Comparison of ENCODE assay signal across 1 mouse cellular context in genomic region chr3:122888371-122888819, GRCm38 (mm10).
A peak's percentile ranks its signal among the peaks of the same experiment; 100 is the strongest.
TF ChIP-seq lines count a peak whose summit lies in the region.

No protein-coding gene starts in this region.

TF ChIP-seq in CH12.LX, 34 proteins besides CTCF, POLR2A, EP300 and RAD21 (continued from another document):
- TF ChIP-seq BHLHE40 (IDR thresholded peaks at IDR 0.05; ENCODE audit: low read depth, low read length) (peak; percentile 41), SIN3A (IDR thresholded peaks at IDR 0.05; ENCODE audit: low read length) (no peak), CHD2 (IDR thresholded peaks at IDR 0.05; ENCODE audit: low read length) (no peak), ZC3H11A (IDR thresholded peaks at IDR 0.05; ENCODE audit: low read depth, low read length) (no peak), POLR2AphosphoS2 (IDR thresholded peaks at IDR 0.05; ENCODE audit: low read depth, low read length) (no peak), CHD1 (IDR thresholded peaks at IDR 0.05; ENCODE audit: low read depth, low read length) (no peak), ZKSCAN1 (IDR thresholded peaks at IDR 0.05; ENCODE audit: borderline replicate concordance, low read depth, low read length) (no peak), HCFC1 (IDR thresholded peaks at IDR 0.05; ENCODE audit: low read depth, low read length) (no peak), ETS1 (conservative IDR thresholded peaks at IDR 0.05; ENCODE audit: low read depth, low read length) (peak; percentile 75), MEF2A (IDR thresholded peaks at IDR 0.05; ENCODE audit: borderline replicate concordance, low read depth, low read length) (0 out of 2 replicates have a peak, but pooled peaks have one; percentile 62), KAT2A (IDR thresholded peaks at IDR 0.05; ENCODE audit: insufficient replicate concordance, low read length) (no peak), ZNF384 (IDR thresholded peaks at IDR 0.05; ENCODE audit: low read depth, low read length) (0 out of 2 replicates have a peak, but pooled peaks have one; percentile 40), NRF1 (IDR thresholded peaks at IDR 0.05; ENCODE audit: low read depth, low read length) (no peak), TCF12 (IDR thresholded peaks at IDR 0.05; ENCODE audit: low read depth, low read length) (no peak), NELFE (IDR thresholded peaks at IDR 0.05; ENCODE audit: low read depth, low read length) (no peak), USF2 (conservative IDR thresholded peaks at IDR 0.05; ENCODE audit: low read depth, low read length) (no peak)
